Mouse (Mus musculus) midbrain, embryonic 15.5 days (tissue): ENCODE measurements around the gene Lars2. TPM values are rescaled to one million over a fixed set of nuclear protein-coding genes. Genes with fewer than 3 reads are reported as not detected.

Experiments used
- ATAC-seq: fragments of 200-750 bp; cut with Nextera tagmentation; replicated peaks from 2 replicates; pipeline ENCODE4 v1.8.0; 2017; ENCODE audit warnings: moderate TSS enrichment
- H3K27ac ChIP-seq: fragments of 300-500 bp; sonication (generic); 2 replicates; pipeline ENCODE4 v1.5.1; 2015; ENCODE audit warnings: mild to moderate bottlenecking, inconsistent platforms
- H3K27me3 ChIP-seq: fragments of 300-500 bp; sonication (generic); replicated peaks from 2 replicates; pipeline ENCODE4 v1.6.1; 2015; ENCODE audit warnings: inconsistent platforms
- H3K36me3 ChIP-seq: fragments of 300-500 bp; sonication (generic); replicated peaks from 2 replicates; pipeline ENCODE4 v1.6.1; 2015; ENCODE audit warnings: inconsistent platforms
- H3K4me1 ChIP-seq: fragments of 300-500 bp; sonication (generic); 2 replicates; pipeline ENCODE4 v1.6.1; 2015; ENCODE audit warnings: inconsistent platforms
- H3K4me2 ChIP-seq: fragments of 300-500 bp; sonication (generic); 2 replicates; pipeline ENCODE4 v1.6.1; 2015; ENCODE audit warnings: inconsistent platforms, mild to moderate bottlenecking, moderate library complexity
- H3K4me3 ChIP-seq: fragments of 300-500 bp; sonication (generic); 2 replicates; pipeline ENCODE4 v1.5.1; 2015; ENCODE audit warnings: mild to moderate bottlenecking, inconsistent platforms
- H3K9ac ChIP-seq: fragments of 300-500 bp; sonication (generic); 2 replicates; pipeline ENCODE4 v1.6.1; 2015; ENCODE audit warnings: mild to moderate bottlenecking, inconsistent platforms
- H3K9me3 ChIP-seq: fragments of 300-500 bp; sonication (generic); 2 replicates; pipeline ENCODE4 v1.6.1; 2016; ENCODE audit warnings: inconsistent platforms
- WGBS: fragments of 180-500 bp; shearing (Covaris S2); methylation state at CpG from one replicate; pipeline ENCODE4 v1.1.7; 2015; ENCODE audit warnings: mixed read lengths; 5-methylcytosine and 5-hydroxymethylcytosine counted together
- polyA plus RNA-seq: library from polyadenylated mRNA; unstranded; fragments of >200 nt; fragmentation: Nextera tagmentation; extraction: Ambion mirVana; gene quantifications from 2 replicates; pipeline ENCODE4 v1.2.1, GENCODE M21; 2015

Gene Lars2
- polyA plus RNA-seq, 1 experiment from 2014 or later = 819 TPM

- no peak overlapping the region for H3K4me3 ChIP-seq
- WGBS = 92% methylated on average over 1 of the region's 1 CpGs
- no peaks in the 10 kb centered on the region for H3K9me3 ChIP-seq
- ATAC-seq = no peak
- no peak overlapping the region for H3K27ac ChIP-seq
- no peak overlapping the region for H3K4me2 ChIP-seq
- peaks cover 12% of the 10 kb centered on the region for H3K4me1 ChIP-seq
- no peaks in the 10 kb centered on the region for H3K36me3 ChIP-seq
- no peak overlapping the region for H3K9ac ChIP-seq
- H3K27me3 ChIP-seq = 0 out of 2 replicates have a peak, but pooled peaks cover 3% of the 10 kb centered on the region
Observed at GRCm38 (mm10) chr9:123483598-123483997, 116.9 kb downstream of the Lars2 start.

- H3K9ac ChIP-seq = no peak overlapping the region
- H3K27me3 ChIP-seq = no peaks in the 10 kb centered on the region
- H3K4me1 ChIP-seq = peaks cover 6% of the 10 kb centered on the region; the same call in 1 of the 2 replicates
- no peaks in the 10 kb centered on the region for H3K9me3 ChIP-seq
- no peak overlapping the region for H3K27ac ChIP-seq
- no peak for ATAC-seq
- H3K4me3 ChIP-seq = no peak overlapping the region
- WGBS = 94% methylated on average over 3 of the region's 3 CpGs
- H3K36me3 ChIP-seq = no peaks in the 10 kb centered on the region
- no peak overlapping the region for H3K4me2 ChIP-seq
Observed at GRCm38 (mm10) chr9:123484830-123485229, 118.1 kb downstream of the Lars2 start.

DNA sequence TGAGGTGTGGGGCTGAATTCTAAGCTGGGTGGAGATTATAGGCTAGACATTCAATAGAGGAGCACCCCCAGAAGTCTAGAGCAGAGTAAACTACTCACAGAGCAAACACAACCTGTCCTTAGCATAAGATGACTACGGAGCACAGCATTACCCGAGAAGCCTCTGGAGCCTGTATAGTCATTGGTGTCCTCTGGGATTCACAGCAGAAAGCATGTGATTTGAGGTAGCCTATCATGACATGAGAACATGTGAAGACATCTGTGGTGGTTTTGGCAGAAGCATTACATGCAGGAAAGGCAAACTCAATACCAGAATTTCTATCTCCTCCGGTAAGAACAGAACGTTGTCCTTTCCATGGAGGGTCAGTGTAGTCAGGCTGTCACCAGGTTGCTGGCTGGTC, 118.8 kb downstream of the Lars2 start:
- Histone ChIP-seq H3K9me3 (no peaks in the 10 kb centered on the region), H3K4me1 (no peaks in the 10 kb centered on the region; the same call in 1 of the 2 replicates), H3K27me3 (no peaks in the 10 kb centered on the region), H3K36me3 (no peaks in the 10 kb centered on the region), H3K27ac (no peak overlapping the region), H3K9ac (no peak overlapping the region), H3K4me3 (no peak overlapping the region), H3K4me2 (no peak overlapping the region)
- ATAC-seq = no peak
- 88% methylated on average over 4 of the region's 4 CpGs for WGBS

DNA sequence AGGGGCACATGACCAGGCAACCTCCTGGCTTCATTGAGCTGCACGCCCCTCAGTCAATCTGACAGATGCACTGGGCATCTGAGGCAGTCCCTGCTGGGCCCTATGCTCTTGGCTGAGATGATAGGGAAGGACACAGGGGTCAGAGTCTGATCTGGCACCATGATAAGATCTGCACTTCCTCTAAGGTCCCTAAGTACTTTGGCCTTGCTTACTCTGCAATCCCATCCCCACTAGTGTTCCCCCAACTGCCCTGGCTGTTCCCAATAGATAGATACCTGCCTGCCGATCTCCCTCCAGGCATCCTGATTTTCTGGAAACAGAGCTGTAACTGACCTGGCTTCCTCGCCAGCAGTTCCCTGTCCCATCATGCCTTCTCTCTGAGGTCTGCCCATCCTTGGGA, 119.9 kb downstream of the Lars2 start:
- no peak for ATAC-seq
- Histone ChIP-seq H3K36me3 (no peaks in the 10 kb centered on the region), H3K4me2 (no peak overlapping the region), H3K27me3 (no peaks in the 10 kb centered on the region), H3K27ac (no peak overlapping the region), H3K9me3 (no peaks in the 10 kb centered on the region), H3K9ac (no peak overlapping the region), H3K4me3 (no peak overlapping the region), H3K4me1 (no peaks in the 10 kb centered on the region; the same call in 1 of the 2 replicates)
- WGBS = 75% methylated on average over 3 of the region's 3 CpGs

DNA sequence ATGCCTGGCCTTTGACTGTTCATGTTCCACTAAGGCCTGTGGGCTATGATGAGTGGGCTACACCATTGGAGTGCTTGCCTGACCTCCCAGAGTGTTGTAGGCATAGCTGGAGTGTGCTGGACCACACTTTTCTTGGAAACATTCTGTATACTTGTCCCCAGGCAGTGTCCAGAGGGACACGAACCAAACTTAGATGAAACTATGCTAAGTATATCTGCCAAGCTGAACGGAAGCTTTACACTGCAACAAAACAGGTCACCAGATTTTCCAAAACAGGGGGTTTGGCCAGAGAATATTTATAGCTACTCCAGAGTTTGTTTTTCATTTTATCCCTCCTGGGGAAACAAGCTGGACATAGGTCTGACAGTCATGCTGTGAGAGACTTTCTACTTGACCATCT, 122.3 kb downstream of the Lars2 start:
- no peak overlapping the region for H3K9ac ChIP-seq
- no peaks in the 10 kb centered on the region for H3K27me3 ChIP-seq
- H3K4me2 ChIP-seq = no peak overlapping the region
- no peak for ATAC-seq
- WGBS = 86% methylated on average over 2 of the region's 2 CpGs
- H3K4me1 ChIP-seq = peaks cover 7% of the 10 kb centered on the region; the same call in 1 of the 2 replicates
- no peak overlapping the region for H3K4me3 ChIP-seq
- H3K36me3 ChIP-seq = no peaks in the 10 kb centered on the region
- H3K9me3 ChIP-seq = no peaks in the 10 kb centered on the region
- H3K27ac ChIP-seq = no peak overlapping the region

GRCm38 (mm10) chr9:123489727-123490343, 123.1 kb downstream of the Lars2 start:
- H3K4me3 ChIP-seq = no peak overlapping the region
- H3K27ac ChIP-seq = no peak overlapping the region
- 73% methylated on average over 9 of the region's 9 CpGs for WGBS
- no peaks in the 10 kb centered on the region for H3K36me3 ChIP-seq
- H3K4me1 ChIP-seq = peaks cover 7% of the 10 kb centered on the region; the same call in 1 of the 2 replicates
- H3K9ac ChIP-seq = no peak overlapping the region
- no peaks in the 10 kb centered on the region for H3K27me3 ChIP-seq
- ATAC-seq = no peak
- H3K4me2 ChIP-seq = no peak overlapping the region
- no peaks in the 10 kb centered on the region for H3K9me3 ChIP-seq

GRCm38 (mm10) chr9:123490930-123491329, 124.2 kb downstream of the Lars2 start:
- ATAC-seq = no peak
- Histone ChIP-seq H3K4me2 (no peak overlapping the region), H3K9ac (no peak overlapping the region), H3K27ac (no peak overlapping the region), H3K4me3 (no peak overlapping the region), H3K9me3 (no peaks in the 10 kb centered on the region), H3K27me3 (no peaks in the 10 kb centered on the region), H3K36me3 (no peaks in the 10 kb centered on the region), H3K4me1 (peaks cover 7% of the 10 kb centered on the region; the same call in 1 of the 2 replicates)
- 75% methylated on average over 5 of the region's 5 CpGs for WGBS

GRCm38 (mm10) chr9:123491917-123492585, 125.3 kb downstream of the Lars2 start:
- 66% methylated on average over 9 of the region's 9 CpGs for WGBS
- H3K27ac ChIP-seq = no peak overlapping the region

GRCm38 (mm10) chr9:123496665-123497064, 129.9 kb downstream of the Lars2 start:
- Histone ChIP-seq H3K4me3 (no peak overlapping the region), H3K36me3 (no peaks in the 10 kb centered on the region), H3K4me2 (peak overlapping the region; percentile 28), H3K27ac (no peak overlapping the region), H3K27me3 (no peaks in the 10 kb centered on the region), H3K9ac (no peak overlapping the region), H3K4me1 (peaks cover 9% of the 10 kb centered on the region; the same call in 1 of the 2 replicates), H3K9me3 (no peaks in the 10 kb centered on the region)
- ATAC-seq = no peak
- WGBS = 25% methylated on average over 13 of the region's 13 CpGs

More at GRCm38 (mm10) chr9:123491917-123492585, 125.3 kb downstream of the Lars2 start:
- no peak overlapping the region for H3K4me2 ChIP-seq
- H3K9me3 ChIP-seq = no peaks in the 10 kb centered on the region
- no peak overlapping the region for H3K9ac ChIP-seq
- peaks cover 9% of the 10 kb centered on the region; the same call in 1 of the 2 replicates for H3K4me1 ChIP-seq
- H3K4me3 ChIP-seq = no peak overlapping the region
- peak; percentile 89 for ATAC-seq
- no peaks in the 10 kb centered on the region for H3K36me3 ChIP-seq
- no peaks in the 10 kb centered on the region for H3K27me3 ChIP-seq

DNA sequence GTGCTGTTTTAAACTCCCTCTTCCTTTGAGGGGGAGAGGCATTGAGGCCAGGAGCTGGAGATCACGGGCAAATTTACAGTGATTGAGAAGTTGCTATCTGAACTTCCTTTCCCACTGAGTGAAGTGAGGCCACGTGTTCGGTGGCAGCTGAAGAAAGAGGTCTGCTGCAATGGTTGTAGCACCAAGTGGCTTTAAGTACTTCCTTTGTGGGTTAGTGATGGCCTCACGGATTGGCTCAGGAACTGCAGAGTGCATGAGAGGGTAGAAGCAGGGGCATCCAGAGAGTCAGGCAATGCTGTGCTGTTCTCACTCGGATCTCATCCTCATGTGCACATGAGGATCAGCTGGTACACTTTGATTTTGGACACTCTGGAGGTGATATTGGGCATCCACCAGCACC, 131.2 kb downstream of the Lars2 start:
- no peak overlapping the region for H3K9ac ChIP-seq
- no peak overlapping the region for H3K4me2 ChIP-seq
- H3K27ac ChIP-seq = no peak overlapping the region
- no peaks in the 10 kb centered on the region for H3K27me3 ChIP-seq
- no peaks in the 10 kb centered on the region for H3K36me3 ChIP-seq
- no peak for ATAC-seq
- no peak overlapping the region for H3K4me3 ChIP-seq
- H3K9me3 ChIP-seq = no peaks in the 10 kb centered on the region
- 84% methylated on average over 5 of the region's 5 CpGs for WGBS
- 0 out of 2 replicates have a peak, but pooled peaks cover 2% of the 10 kb centered on the region for H3K4me1 ChIP-seq

- WGBS = 93% methylated on average over 4 of the region's 4 CpGs
- H3K36me3 ChIP-seq = no peaks in the 10 kb centered on the region
- no peak for ATAC-seq
- no peaks in the 10 kb centered on the region for H3K9me3 ChIP-seq
- H3K4me3 ChIP-seq = no peak overlapping the region
- no peak overlapping the region for H3K4me2 ChIP-seq
- H3K27ac ChIP-seq = no peak overlapping the region
- H3K4me1 ChIP-seq = 0 out of 2 replicates have a peak, but pooled peaks cover 2% of the 10 kb centered on the region
- H3K27me3 ChIP-seq = no peaks in the 10 kb centered on the region
- no peak overlapping the region for H3K9ac ChIP-seq
Observed at GRCm38 (mm10) chr9:123500480-123500879, 133.8 kb downstream of the Lars2 start.

DNA sequence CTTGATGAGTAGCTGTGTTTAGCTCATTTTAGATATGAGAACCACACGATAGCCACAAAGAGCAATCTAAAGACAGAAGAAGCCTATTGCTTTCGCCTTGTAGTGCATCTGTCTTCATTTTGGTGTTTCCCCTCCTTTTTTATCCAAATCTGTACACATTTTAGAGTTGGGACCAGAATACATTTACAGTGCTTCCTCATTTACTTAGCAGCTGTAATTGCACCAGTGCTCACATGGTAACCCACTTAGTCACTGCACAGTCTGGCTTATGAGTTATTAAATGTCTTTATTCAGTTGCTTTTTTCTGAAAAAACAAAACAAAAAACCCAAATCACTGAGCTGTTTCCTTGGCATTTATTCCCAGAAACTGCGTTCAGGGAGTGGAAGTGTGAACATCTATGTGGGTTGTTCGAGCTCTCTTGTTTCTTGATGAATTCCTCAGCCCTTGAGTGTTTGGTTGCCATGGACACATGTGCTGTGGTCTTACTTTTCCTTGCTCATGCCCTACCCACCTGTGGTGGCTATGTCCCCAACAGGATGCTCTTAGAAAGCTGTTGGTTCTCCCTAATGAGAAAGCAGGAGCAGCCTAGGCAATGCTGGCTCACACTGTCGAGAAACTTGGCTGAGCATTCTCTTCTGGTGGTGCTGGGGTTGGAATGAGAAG, 136.6 kb downstream of the Lars2 start:
- Histone ChIP-seq H3K36me3 (no peaks in the 10 kb centered on the region), H3K4me2 (no peak overlapping the region), H3K27me3 (no peaks in the 10 kb centered on the region), H3K4me1 (no peaks in the 10 kb centered on the region), H3K4me3 (no peak overlapping the region), H3K27ac (no peak overlapping the region), H3K9me3 (no peaks in the 10 kb centered on the region), H3K9ac (no peak overlapping the region)
- 76% methylated on average over 5 of the region's 5 CpGs for WGBS
- no peak for ATAC-seq
